Mouse (Mus musculus) ovary, postnatal 14 days (tissue): ENCODE results near the gene Slit2.

Experiments
- DNase-seq: peaks from one replicate; pipeline ENCODE4 v3.0.0; 2022; ENCODE audit warnings: low spot score

The Slit2 gene

DNA sequence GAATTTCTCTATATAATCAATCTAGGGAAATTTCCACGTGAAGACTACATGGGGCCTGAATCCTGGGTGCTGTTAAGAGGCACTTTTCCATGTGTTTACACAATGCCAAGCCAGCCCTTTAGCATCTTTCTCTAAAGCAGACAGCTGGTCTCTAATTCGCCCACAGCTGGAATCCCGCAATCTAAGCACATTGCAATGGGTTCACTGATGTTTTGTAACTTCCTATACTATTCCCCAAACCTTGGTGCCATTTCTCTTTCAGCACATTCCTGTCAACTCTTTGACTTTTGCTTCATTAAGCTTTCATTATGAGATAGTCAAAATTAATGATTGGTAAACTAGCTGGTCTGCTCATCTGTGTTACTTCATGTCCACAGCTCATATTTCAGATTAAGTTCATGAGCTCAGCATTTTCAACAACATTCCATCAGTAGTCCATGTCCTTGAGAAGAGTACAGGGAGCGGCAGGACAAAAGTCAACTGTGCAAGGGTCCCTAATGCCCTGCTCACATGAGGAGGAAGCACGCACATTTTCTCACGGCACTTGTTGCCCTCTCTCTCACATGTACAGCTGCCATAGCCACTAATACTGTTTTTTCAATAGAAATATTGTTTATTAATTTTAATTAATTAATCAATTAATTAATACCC lies 247.6 kb downstream of the Slit2 start:
- no peak for DNase-seq

DNA sequence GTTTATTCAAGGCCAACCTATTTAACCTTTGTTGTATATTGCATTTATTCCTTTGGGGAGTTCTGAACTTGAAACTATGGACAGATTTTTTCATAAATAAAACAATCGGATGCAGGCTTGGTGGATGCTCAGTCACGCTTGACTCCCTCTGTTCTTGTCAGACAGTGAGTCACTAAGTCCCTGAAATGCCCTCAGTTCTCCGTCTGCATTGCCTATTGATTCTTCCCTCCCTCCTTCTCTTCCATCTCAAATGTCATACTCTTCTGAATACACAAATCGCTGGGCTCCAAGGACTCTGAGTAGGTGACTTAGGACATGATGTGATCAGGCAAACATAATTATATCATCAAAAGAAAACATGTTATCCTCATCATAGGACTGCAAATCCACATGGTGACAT lies 251.8 kb downstream of the Slit2 start:
- no peak for DNase-seq

DNA sequence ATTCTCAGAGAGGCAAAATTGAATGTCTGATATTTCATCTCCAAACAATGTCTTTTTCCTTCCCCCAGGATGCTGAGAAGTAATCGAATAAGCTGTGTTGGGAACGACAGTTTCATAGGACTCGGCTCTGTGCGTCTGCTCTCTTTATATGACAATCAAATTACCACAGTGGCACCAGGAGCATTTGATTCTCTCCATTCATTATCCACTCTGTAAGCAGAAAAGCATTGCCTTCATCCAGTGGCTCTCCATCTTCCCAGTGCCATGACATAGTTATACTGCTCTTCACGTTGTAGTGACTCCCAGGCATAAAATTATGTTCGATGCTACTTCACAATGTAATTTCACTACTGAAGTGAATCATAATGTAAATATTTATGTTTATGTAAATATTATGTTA lies 252.3 kb downstream of the Slit2 start:
- no peak for DNase-seq

DNA sequence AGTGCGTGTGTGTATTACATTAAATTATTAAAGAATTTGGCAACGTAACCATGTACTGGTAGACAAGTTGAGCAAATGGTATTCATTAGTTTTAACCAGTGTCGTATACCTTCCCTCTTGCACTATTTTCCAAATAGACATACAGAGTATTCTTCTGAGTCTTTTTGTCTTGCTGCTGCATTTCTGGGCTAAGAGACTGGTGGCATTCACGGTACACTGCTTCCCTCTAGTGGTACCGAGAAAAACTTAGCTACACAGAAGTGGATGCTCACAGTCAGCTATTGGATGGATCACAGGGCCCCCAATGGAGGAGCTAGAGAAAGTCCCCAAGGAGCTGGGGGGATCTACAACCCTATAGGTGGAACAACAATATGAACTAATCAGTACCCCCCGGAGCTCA lies 257.8 kb downstream of the Slit2 start:
- peak; percentile 21 for DNase-seq

GRCm38 (mm10) chr5:48248327-48248726 lies 265.4 kb downstream of the Slit2 start:
- DNase-seq = no peak

DNA sequence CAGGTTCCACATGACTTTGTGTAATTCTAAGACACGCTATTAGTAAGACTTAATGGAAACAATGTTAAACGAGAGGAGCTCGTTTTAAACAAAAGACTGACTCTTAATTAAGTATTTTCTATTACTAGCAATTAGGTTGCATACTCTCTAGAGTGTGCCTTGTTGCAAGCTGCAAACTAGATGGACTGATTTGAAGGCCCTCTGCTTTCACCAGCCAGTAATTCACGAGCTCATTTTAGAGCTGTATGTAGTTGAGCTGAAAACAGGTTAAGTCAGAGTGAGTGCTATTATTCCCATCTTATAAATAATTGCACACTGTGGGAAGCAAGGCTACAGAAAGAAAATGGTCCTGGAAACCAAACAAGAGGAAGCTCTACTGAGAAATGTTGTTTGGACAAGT lies 294.6 kb downstream of the Slit2 start:
- no peak for DNase-seq

- no peak for DNase-seq
These were observed 318.2 kb downstream of the Slit2 start for GRCm38 (mm10) chr5:48301186-48301585.

DNA sequence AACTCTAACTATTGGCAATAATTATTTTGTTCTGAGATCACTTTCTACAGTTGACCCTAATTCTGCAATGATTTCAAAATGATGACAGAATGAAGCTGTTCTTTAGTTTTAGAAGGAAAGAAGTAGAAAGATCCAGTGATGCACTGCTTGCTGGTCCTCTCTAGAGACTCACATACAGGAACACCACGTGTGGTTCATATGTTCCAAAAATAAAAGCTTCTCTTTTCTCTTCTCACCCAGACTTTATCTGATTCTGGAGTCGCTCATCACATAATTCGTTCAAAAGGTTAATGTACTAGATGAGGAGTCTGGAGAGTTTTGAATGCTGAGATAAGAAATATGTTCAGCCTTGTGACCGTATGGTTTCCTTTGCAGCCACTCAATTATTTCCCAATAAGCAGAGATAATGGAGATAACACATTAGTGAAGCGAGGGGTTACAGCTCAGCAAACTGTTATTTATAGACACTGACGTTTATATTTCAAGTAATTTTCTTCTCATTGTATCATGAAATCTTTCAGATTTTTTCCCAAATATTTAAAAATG lies 332.2 kb downstream of the Slit2 start:
- DNase-seq = no peak

GRCm38 (mm10) chr5:48320597-48320996 lies 337.7 kb downstream of the Slit2 start:
- no peak for DNase-seq

DNA sequence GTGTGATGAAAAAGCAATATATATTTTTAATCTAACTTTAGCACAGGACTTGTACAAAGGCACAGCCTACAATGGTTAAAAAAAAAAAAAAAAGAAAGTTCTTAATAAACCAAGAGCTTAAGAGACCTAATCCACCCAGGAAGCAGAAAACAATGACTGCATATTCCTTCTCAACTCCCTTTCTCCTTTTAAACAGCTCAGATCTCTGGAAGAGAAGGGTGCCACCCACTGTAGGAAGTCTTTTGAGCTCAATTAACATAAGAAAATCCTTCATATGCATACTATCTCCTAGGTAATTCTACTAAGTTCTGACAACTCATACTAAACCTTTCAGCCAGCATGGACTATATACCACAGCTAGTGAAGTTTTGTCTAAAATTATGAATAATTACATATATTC lies 343.3 kb downstream of the Slit2 start:
- no peak for DNase-seq

DNA sequence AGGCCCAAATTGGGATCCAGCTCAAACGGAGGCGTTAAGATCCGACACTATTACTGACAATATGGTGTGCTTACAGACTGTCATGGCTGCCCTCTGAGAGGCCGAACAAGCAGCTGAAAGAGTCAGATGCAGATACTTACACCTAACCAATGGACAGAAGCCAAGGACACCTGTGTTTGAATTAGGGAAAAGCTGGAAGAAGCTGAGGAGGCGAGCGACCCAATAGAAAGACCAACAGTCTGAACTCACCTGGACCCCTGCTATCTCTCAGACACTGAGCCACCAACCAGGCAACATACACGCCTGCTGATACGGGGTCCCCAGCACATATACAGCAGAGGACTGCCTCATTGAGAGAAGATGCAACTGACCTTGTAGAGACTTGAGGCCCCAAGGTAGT lies 344.7 kb downstream of the Slit2 start, which contains the start of gene 5730480H06Rik:
TSS of gene 5730480H06Rik (plus strand) at position 301 of the 400 bp plus-strand sequence.
- no peak for DNase-seq

DNA sequence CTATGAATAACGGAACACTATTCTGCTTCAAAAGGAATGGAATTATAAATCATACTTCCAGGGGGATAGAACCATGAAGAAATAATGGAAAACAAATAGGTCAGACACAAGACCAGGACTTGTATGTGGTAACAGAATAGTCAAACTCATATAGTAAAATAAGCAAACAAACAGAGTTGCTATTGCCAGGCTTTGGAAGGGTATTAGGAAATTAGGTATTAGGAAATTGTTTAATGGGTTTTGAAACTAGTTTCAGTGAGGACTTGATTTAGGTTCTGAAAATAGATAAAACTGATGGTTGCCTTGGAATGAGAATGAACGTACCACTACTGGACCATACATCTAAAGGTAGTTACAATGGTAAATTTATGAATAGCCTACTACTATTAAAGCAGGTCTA lies 346.8 kb downstream of the Slit2 start:
- no peak for DNase-seq

DNA sequence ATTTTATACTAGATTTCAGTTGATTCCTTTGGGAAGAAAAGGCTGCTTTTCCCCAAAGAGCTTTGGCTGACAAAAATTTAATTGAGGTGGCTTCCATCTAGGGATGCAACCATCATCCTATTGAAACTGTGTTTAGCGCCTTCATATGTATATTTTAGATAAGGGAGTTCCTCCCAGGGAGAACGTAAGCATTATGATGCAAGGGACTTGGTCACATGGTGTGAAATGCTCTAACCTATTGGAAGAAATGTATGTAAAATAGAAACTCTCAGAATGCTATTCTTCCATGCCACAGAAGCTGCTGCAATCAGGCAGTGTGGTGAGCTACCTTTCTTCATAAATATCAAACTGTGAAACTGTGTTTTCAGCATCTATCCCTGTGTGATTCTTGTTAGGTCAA lies 347.9 kb downstream of the Slit2 start:
- DNase-seq = no peak

- no peak for DNase-seq
These were observed 348.5 kb downstream of the Slit2 start for GRCm38 (mm10) chr5:48331441-48331840.

GRCm38 (mm10) chr5:48333407-48333806 lies 350.5 kb downstream of the Slit2 start:
- no peak for DNase-seq

DNA sequence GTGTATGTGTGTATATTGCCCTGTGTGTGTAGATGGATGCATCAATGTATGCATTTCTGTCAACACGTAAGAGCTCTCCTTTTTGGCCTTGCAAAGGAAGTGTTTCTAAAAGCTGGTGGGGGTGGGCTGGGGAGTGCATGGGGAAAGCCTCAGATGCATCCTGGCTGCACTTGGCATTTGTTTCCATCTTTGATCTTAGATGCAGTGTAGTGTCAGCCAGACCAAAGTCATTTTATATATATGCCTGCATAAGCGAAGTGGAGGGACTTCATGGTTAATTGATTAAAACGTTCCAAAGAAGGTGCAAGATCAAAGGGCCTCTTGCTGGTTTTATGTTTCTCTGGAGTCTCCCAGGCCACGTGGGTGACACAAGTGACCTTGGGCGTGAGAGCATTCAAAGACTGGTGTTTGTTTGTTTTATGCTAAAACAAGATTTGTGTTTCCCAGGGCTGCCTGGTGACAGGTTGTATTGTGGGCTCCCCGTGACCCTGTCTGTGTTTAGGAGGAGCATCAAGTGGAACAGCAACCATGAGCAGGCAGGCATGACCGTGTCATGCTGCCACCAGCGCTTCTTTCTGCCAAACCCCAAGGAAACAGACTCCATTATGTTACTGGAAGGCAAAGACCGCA lies 351.1 kb downstream of the Slit2 start:
- no peak for DNase-seq

DNA sequence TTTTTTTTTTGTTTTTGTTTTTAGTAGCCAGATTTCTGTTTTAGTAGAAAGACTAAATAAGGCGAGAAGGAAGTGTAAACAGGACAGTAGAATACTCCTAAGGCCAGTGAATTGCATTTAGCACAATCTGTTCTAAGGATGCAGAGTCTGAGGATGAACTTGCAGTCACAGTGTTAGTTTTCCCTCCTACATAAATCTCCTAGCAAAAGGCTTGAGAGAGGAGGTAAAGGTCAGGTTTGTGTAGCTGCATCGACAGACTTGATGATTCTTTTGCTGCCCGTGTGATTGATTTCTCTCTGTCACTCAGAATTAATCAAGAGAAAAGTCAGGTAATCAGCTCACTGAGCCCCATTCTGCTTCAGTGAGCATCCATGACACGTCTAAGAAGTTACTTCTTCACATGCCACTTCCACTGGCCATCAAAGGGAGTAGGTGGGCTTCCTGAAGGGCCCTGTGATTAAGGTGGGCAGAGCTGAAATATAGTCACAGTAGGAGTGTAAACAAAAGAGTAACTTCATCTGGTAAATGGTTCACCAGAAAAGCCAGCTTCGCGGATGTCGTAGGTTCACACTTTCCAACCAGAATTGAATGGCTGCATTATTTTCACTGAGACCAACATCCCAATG lies 358.0 kb downstream of the Slit2 start:
- no peak for DNase-seq

DNA sequence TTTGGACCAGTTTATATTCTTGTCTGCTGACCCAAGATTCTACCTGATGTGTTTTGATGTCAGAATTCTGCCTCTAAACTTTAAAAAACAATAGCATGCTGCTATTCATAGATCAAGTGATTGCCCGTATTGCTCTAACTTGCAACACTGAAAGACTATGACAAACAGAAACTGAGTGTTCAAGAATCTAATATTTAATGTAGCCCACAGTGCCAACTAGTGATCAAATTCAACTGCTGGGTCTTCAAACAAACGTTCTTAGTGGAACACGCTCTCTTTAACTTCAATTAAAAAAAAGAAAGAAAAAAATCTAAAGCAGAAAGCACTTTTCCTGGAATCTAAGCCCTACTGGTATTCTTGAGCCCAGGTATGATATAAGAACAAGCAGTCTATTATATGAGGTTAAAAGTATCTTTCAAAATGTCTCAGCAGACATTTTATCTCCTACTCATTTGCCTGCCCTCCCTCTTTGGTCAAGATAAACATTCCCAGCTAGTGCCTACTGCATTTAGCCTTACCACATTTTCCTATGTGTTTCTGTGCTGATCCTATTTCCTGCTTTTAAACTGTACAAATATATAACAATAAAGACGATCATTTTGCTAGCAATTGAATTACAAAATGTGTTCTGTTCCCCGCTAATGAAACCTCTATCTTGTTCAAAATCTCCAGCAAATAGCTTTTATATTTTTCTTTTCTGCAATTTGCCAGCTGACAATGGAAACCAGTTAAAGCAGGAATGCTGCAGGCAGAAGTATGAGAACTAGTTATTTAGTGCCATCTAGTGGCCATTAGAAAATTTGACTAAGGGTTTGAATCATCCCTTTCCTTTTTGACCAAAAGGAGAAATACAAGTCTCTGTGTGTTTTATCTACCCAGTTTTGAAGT lies 362.4 kb downstream of the Slit2 start:
- DNase-seq = no peak

DNA sequence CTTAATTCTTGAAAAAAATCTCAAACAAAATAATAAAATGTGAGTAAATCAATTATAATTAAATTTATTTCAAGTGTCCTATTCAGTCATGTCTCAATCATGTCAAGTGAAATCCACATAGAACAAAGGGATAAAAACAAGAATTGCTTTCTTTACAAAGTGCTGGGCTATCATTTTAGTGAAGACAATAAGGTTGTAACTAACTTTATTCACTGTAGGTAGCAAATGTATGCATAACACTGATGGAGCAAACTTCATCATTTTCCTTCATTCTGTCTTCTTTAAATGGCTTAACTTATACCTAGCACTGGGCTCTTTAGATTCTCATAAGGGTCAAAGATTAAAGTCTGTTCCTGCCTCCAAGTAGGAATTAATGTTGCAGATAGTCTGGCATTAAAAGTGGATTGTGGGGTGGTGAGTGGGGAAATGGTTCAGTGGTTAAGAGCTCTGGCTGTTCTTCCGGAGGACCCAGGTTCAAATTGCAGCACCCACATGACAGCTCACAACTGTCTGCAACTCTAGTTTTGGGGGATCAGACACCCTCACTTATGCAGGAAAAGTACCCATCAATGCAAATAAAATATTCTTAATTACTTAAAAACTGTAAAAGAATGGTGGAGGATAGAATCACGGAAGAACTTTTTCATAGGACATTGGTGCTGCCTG lies 363.2 kb downstream of the Slit2 start:
- no peak for DNase-seq

DNA sequence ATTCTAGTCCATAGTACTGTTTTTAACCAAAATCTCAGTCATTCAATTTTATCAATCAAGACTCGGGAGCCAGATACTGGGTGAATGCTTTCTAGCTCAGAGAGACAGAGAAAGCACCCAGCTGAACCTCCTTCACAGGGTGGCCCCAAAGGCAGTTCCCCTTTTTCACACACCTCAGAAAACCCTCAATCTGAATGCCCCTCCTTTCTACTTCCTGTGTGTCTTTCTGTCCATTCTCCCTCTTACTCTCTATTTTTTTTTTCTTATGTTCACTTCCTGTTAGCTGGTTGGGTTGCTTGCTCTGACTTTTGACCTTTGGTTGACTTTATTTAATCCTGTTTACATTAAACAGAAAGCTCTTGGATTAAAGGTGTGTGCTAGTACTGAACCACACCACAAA lies 366.4 kb downstream of the Slit2 start:
- DNase-seq = no peak
